Mouse (Mus musculus) layer of hippocampus, postnatal 25 days (tissue): ENCODE results near the gene Dlgap1. TPM values are rescaled to one million over a fixed set of nuclear protein-coding genes. Genes with fewer than 3 reads are reported as not detected.
"Not testable (repeated sequence)": the region's sequence is repeated elsewhere in the genome, so short reads cannot be mapped to it uniquely, and the experiment has no call there.

ENCODE experiments used
- DNase-seq, 2 experiments: peaks; one replicate each; pipeline ENCODE4 v3.0.0; 2022; ENCODE audit warnings: mixed read lengths in 2 of 2, low spot score in 1 of 2; ENCODE audit errors: extremely low spot score in 1 of 2
- total RNA-seq, 2 experiments: library from RNA; stranded (reverse); gene quantifications; 2 replicates each; pipeline ENCODE4 v1.2.3; 2021

Dlgap1 gene
- total RNA-seq, 2 experiments from 2014 or later = 490 to 540 TPM

DNA sequence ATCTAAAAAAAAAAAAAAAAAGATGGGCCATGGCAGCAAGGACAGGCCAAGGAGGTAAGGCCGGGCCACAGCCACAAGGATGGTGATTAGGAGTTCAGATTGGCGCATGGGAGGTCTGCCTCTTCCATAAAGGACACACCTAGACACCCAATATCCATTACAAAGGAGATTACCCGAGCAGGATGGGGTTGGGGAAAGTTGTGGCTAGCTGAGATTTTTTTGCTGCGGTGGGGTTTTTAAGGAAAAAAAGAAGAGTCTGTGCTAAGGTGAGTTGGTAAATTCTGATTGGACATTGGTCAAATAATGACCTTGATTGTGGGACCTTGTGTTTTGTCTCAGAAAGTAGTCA lies 859.3 kb downstream of the Dlgap1 start:
- no peak for DNase-seq

DNA sequence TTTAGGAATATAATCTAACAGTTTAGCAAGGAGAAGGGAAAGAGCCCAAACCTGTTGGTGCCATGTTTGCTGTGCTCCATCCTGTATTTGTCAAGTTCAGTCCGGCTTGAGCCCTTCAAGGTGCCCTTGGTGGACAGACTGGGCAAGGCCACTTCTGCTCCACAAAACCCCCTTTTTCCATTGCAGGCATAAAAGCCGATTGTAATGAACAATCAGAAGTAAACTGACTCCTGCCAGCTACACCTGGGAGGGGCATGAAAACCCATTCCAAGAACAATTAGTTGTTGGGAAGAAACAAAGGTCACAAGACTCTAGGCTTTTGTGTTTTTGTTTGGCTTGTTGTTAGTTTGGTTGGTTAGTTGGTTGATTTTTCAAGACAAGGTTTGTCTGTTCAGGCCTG lies 859.7 kb downstream of the Dlgap1 start:
- DNase-seq = no peak

DNA sequence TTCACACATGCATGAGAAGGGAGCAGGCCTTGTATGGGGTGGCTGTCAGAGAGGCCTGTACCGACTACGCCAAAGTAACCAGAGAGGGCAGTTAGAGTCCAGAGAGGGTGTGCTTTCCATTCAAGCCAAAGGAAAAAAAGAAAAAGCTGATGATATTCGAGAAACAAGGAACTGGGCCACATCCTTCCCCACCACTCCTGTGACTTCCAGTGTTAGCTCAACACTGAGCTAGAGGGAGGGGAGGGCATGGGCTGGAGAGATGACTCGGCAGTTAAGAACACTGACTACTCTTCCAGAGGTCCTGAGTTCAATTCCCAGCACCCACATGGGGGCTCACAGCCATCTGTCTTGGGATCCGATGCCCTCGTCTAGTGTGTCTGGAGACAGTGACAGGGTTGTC lies 860.3 kb downstream of the Dlgap1 start:
- no peak for DNase-seq

DNA sequence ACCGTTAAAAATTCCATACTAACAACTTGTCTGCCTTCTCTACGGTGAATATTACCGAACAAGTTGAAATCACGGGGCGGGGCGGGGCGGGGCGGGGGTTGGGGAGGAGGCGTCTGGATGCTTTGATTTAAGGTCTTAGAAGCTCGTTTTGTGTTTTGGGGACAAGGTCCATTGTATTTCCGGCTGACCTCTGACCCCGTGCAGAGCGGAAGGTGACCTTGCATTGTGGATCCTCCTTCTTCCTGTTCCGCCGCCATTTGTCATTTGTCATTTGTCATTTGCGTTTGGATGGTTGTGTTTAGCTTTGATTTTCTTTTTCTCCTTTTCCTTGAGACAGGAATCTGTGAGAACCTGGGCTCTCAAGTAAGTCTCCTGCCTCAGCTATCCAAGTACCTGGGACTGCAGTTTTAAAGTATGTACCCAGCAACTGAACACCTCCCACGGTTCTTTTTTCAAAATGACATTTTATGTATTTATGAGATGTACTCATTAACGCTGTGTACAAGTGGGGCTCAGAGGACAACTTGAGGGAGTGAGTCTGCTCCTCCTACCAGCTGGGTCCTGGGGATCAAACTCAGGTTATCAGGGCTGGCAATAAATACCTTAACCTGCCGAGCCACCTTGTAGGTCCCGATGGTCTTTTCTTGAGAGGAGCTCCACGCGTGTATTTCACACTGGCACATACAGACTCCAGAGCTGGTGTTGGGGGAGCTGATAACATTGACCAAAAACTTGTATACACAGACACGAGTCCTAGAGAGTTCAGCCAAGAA lies 861.3 kb downstream of the Dlgap1 start:
- no peak for DNase-seq

DNA sequence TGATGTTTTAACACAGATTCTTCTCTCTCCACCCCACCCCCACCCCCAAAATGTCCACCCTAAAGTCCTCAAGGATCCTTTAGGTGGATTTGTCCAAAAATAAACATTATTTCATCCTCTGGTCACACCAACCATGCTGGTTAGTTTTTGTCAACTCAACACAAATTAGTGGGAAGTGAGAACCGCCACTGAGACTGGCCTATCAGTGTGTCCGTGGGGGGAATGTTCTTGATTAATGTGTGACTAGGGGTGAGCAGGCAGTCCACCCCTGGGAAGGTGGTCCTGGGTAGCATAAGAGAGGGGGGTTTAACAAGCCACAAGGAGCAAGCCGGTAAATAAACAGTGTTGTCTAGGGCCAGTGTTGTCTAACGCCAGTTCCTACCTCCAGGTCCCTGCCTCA lies 862.7 kb downstream of the Dlgap1 start:
- no peak for DNase-seq

DNA sequence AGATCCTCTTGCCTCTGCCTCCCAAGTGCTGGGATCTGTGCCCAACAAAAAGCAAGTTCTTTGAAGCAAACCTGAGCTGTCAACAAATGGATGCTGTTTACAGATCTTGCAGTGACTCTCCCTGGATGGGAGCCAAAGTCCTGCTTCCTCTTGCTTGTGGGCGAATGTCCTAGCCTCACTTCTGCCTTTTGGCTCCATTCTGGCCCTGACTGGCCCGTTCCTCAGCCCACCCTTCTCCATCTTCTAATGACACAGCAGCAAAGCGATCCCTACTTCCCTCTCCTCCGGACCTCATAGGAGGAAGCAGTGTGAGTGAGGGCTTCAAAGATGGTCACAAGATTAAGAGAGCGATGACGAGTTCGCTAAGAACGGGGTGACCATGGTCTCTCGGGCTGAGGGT lies 863.7 kb downstream of the Dlgap1 start:
- DNase-seq = no peak

DNA sequence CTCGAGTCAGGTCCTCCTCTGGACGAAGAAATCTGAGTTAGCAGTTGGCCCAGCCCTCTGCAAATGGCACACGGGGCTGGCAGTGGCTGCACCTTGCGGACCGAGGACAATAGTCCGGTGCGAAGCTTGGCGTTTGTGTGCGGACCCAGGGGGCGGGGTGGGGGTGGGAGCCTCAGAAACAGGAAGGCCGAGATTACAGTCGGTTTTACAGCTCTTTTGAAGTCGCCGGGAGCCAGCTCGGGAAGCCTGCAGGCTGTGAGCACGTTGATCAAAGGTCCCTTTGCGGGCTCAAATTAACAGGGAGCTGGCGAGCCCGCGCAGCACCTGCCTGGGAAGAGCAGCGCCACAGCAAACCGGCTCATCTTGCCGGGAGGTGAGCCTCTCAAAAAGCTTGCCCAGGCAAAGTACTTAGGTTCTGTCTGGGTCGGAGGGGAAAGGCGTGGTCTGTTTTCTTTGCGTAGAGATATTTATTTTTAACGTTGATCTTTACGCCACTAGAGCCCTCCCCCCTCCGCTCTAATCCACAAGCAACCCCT lies 865.6 kb downstream of the Dlgap1 start:
- DNase-seq = no peak

DNA sequence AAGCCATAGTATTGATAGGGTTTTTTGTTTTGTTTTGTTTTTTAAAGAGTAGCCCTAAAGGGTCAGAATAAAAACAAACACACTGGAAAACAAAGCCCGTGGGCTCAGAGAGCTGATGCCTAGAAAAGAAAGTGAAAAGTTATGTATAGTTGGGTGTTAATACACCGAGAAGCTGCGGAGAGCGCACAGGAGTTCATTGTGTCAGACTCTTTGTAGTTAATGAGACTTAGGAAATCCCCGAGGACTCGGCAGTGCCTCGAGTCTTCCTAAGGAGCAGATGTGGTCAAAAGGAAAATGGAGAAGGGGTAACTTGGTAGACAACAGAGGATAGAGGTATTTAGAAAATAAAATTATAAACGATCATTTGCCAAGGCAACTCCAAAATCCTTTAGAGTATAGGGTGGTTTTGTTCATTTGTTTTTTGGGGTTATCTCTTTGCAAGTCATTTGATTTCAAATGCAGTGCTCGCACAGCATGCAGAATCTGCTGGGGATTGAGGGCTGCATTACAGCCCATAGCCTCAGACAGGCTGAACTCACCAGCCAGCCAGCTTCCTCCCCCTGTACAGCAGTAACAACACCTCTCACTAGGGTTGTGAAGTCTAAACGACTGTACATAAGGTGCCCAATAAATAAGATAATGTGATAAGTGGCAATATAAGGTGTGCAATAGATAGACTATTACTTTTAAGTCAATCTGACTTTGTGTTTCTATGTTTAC lies 866.4 kb downstream of the Dlgap1 start:
- no peak for DNase-seq

DNA sequence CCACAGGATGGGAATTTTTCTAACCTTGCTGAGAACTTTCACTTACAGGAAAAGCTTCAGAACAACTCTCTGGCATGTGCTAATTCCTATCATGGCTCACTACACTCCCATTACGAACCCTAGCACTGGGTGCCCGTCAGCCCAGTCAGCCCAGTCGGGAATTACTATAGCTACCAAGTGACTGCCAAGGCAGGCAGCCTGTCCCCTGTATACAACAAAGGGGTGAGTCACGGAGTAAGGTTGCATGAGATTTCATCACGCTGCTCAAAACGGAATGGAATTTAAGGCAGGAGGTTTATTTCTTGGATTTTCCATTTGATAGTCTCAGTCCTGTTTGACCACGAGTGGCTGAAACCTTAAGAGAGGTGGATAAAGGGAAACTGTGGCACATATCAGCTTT lies 867.9 kb downstream of the Dlgap1 start:
- no peak for DNase-seq

DNA sequence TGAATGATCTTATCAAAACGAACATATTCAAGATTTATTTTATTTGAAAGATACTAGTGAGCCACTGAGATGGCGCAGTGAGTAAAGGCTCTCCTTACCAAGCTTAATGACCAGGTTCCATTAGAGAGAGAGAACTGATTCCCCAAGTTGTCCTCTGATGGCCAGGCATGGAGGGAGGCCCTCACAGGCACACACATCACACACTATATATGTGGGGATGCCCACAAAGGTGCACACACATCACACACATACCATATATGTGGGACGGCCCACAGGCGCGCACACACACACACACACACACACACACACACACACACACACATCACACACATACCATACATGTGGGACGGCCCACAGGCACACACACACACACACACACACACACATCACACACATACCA lies 868.6 kb downstream of the Dlgap1 start:
- DNase-seq = not testable (repeated sequence)

DNA sequence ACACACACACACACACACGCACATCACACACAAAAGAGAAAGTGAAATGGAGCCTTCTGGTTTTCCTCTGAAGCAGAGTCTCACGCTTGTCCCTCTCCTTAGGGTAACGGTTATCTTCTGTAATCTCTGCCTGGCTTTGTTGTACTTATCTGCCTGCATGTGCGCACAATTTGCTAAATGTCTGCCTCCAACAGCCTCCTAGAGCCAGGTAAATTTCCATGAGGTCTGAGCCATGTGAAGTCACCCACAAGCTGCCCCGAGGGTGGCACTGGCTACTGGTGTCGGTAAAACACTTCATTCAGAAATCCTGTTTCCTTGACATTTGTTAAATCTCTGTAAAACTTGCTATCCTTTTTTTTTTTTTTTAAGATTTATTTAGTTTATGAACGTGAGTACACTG lies 869.2 kb downstream of the Dlgap1 start:
- DNase-seq = no peak

DNA sequence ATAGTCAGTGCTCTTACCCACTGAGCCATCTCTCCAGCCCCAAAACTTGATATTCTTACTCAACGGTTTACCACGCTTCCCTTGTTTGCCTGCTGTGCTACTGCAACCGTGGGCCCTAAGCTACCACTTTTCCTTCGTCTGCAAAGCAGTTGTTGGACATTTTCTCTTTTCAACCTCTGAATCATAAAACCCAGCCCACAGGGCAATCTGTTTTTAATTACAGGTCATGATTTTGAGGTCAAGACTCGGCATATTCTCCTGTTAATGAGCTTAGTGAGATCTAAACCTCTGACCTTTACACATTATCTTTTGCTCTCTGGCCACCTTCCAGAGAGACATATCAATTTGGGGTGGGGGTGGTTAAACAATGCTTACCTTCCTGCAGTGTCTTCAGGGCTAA lies 869.7 kb downstream of the Dlgap1 start:
- no peak for DNase-seq

DNA sequence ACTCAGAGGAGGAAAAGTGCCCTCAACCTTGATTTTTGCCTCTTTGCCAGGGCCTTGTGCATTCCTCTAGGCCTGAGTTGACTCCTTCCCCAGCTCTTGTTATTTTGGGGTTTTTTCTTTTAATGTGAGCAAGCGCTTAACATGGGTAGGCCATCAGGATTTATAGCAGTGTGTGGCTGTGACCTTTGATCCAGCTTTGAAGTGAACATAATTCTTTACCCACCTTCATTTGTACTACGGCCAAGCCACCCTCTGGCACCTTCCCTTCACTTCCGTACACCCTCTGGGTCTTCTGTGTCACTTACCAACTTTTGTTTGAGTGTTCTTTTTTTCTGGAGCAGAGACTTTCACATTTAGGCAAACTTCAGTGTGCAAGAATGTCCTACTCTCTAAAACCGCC lies 874.4 kb downstream of the Dlgap1 start:
- no peak for DNase-seq

DNA sequence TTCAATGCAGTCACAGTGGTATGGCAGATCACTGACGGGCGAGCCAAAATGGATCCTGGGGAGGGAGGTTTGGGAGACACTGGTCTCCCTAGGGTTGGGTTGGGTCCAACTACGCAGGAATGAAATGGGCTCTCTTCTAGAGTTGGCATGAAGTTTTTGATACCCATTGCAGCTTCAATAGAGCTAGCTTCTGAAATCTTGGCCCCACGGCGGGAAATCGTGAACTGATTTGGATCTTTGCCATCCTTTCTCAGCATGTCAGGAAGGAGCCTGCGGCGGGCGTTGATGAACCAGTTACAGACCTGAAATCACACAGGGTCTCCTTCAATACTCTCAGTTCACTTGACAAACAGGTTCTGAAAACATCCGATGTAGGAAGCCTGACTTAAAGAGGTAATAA lies 876.1 kb downstream of the Dlgap1 start:
- DNase-seq = no peak

DNA sequence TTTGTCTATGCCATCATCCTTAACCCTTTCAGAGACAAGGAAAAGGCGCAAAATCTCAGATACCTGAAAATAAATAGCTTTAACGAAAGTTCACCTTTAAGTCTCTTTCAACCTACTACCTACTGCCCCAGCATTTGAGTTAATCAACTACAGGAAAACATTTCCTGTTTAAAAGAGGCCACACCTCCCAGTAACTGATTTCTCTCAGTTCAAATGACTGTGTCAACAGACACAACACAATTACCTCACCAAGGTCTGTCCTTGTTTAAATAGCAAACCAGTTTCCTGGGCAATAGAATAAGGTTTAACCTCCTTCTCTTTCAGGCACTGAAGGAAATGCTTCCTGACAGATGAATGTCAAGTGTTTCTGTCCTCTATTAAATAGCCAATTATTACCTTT lies 876.7 kb downstream of the Dlgap1 start:
- DNase-seq = no peak

DNA sequence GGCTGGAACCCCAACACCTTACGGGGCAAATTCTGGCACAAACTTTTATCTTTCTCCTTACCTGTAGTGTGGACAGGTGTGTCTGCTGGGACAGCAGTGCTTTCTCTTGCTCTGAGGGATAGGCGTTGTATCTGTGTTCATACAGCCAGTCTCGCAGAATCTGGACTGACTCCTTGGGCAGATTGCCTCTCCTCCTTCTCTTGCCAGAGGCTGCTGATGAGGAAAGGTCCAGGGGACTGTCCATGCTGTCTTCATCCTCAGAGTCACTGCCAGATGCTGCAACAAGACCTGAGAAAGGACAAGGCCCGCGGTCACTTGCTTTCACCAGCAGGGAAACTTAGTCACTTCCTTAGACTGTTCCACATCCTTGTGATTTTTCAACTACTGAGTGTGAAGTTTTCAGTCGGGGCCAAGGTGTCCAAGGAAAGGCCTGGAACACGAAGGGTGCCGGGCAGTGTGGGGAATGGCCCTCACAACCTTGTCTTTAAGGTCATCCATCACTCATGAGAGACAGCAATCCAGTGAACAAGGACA lies 877.3 kb downstream of the Dlgap1 start:
- no peak for DNase-seq

DNA sequence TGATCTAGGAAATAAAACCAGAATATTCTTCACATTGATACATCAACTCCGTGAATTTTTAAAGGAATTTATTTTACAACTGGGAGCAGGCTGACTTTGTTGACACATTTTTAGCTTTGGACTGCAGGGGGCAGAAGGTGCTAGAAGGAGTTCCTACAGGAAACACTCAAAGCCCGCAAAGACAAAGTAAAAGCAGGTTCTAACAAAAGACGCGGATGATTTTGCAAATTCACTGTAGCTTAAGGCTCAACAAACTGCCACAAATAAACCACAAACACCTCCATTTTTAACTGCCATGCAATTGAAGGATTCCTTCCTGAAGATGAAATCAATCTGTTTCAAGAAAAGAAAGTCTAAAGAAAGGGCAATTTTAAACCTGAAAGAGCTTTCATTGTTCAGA lies 878.2 kb downstream of the Dlgap1 start:
- no peak for DNase-seq

DNA sequence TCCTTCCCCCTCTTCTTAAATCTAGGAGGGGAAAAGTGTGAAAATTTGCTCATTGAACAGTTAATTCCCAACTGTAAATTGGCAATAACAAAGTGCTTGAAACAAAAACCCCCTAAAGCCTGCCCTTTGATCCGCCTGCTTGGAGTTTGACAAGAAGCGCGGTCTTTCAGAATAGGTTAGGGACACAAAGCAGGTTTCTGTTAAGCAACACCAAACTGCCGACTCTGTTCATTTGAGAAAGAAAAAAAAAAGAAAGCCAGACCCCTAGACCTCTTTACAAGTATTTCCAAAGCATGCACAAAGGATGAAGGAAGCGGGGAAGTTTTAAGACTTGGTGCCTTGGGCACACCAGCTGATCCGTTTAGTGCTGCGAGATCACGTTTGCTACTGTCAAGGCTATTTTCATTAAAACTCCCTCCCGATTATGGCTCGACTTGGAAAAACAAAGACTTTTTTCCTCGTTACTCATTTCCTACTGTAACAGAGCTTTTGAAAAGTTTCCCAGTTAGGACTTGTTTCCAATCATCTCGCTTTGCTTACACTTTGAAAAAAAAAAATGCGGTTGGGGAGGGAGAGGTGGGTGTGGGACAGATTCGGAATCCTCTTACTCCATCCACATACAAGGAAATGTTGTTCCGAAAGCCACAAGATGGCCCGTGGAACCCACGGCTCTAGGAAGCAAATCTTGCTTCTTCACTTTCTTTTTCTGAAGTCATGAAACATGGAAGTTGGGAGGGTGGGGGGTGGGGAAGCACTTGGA lies 879.1 kb downstream of the Dlgap1 start:
- DNase-seq = no peak

DNA sequence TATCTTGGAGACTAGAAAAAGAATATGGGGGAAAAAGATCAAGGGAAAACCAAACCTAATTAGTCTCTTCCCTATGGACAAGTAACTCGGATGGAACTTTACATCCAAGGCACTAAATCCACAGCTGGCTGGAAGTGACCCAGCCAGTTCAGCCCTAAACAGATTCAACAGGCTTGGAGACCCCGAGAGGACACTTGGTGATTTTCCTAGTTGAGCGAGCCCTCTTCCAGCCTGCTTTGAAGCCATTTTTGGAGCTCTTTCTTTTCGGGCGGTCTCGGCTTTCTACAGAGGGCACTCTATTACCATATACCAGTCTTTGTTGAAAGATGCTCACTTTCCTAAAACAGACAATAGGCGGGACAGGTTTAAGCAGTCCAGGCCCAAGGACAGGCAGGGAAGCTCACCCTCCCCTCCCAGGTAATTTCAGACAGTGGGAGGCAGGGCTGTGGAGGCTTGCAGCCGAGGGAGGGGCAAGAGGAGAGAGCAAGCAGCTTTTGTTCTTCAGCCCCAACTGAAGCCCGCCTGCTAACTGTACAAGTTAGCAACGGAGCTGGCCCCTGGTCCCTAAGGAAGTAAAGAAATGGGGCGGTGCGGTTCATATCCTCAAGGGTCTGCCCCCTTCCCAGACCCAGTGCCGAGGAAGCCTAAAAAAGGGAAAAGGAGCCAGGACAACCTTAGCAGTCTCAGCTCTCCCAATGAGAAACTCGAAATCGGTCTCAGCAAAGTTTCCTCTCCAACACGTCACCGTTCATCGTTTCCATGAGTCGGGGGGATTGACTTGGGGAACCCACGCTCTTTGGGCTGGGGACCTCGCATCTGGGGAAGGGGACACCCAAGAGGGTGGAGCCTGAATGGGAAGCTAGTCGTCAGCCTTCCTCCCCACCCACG lies 879.9 kb downstream of the Dlgap1 start:
- DNase-seq = no peak
